Comparison of ENCODE assay signal across 9 mouse cellular contexts in genomic region chr8:106405810-106406209, GRCm38 (mm10). TPM values are rescaled to one million over a fixed set of nuclear protein-coding genes. Genes with fewer than 3 reads are reported as not detected.
DNase-seq lines count a peak whose midpoint lies in the region; ATAC-seq lines count a peak whose summit lies in the region.
"Had no signal": no experiment of that assay in that cellular context is flagged by ENCODE, and none has a peak within 500 bp of the region (broad histone marks: within the 10 kb centered on the region; RNA-seq: fewer than 3 reads in every experiment).

No protein-coding gene starts in this region.

- H3K4me3 ChIP-seq in lung, embryonic 15.5 days: no peak overlapping the region
- H3K4me3 ChIP-seq in heart, embryonic 12.5 days: no peak overlapping the region
- no peak overlapping the region for H3K4me3 ChIP-seq in forebrain, embryonic 13.5 days

- no peaks in the 10 kb centered on the region for H3K36me3 ChIP-seq in lung, embryonic 15.5 days
- no peaks in the 10 kb centered on the region for H3K36me3 ChIP-seq in heart, embryonic 12.5 days
- H3K36me3 ChIP-seq in forebrain, embryonic 13.5 days (ENCODE audit: poor library complexity, severe bottlenecking): no peaks in the 10 kb centered on the region

- peak; percentile 28 for DNase-seq in adrenal gland, adult 2 months
- no peak for DNase-seq in adrenal gland, adult 18-20 months (ENCODE audit: low spot score in 2 of 2)
- DNase-seq in lung, postnatal 25 days (ENCODE audit: low spot score): no peak
- DNase-seq in kidney, postnatal 4 days: peak; percentile 29 to 51

- H3K27ac ChIP-seq in lung, embryonic 15.5 days: 0 out of 2 replicates have a peak overlapping the region, but pooled peaks have one; percentile 24
- H3K27ac ChIP-seq in heart, embryonic 12.5 days (ENCODE audit: poor library complexity, severe bottlenecking): peak overlapping the region; percentile 53; the same call in 1 of the 2 replicates
- no peak overlapping the region for H3K27ac ChIP-seq in forebrain, embryonic 13.5 days

- no peaks in the 10 kb centered on the region for H3K9me3 ChIP-seq in lung, embryonic 15.5 days
- no peaks in the 10 kb centered on the region for H3K9me3 ChIP-seq in heart, embryonic 12.5 days (replicated peaks)
- H3K9me3 ChIP-seq in forebrain, embryonic 13.5 days (replicated peaks): no peaks in the 10 kb centered on the region

- no peaks in the 10 kb centered on the region for H3K27me3 ChIP-seq in lung, embryonic 15.5 days
- H3K27me3 ChIP-seq in heart, embryonic 12.5 days (replicated peaks): no peaks in the 10 kb centered on the region
- no peaks in the 10 kb centered on the region for H3K27me3 ChIP-seq in forebrain, embryonic 13.5 days

- ATAC-seq in lung, embryonic 15.5 days (ENCODE audit: borderline replicate concordance, extremely low read depth, low FRiP score, low TSS enrichment): no peak
- no peak for ATAC-seq in heart, embryonic 12.5 days (ENCODE audit: insufficient number of reproducible peaks, low FRiP score)
- no peak for ATAC-seq in megakaryocyte progenitor cell, adult 5-6 weeks (replicated peaks; ENCODE audit: poor library complexity)
- no peak for ATAC-seq in forebrain, embryonic 13.5 days
- ATAC-seq: forebrain, embryonic 16.5 days had no signal

- WGBS in lung, embryonic 15.5 days: 51% methylated on average over 16 of the region's 16 CpGs
- 54% methylated on average over 16 of the region's 16 CpGs for WGBS in heart, embryonic 12.5 days
- WGBS in forebrain, embryonic 13.5 days: 82% methylated on average over 16 of the region's 16 CpGs

- H3K4me1 ChIP-seq in lung, embryonic 15.5 days: 0 out of 2 replicates have a peak, but pooled peaks cover 13% of the 10 kb centered on the region
- H3K4me1 ChIP-seq in heart, embryonic 12.5 days (replicated peaks): peaks cover 25% of the 10 kb centered on the region
- H3K4me1 ChIP-seq in forebrain, embryonic 13.5 days: peaks cover 5% of the 10 kb centered on the region; the same call in 1 of the 2 replicates

- no peak overlapping the region for H3K4me2 ChIP-seq in lung, embryonic 15.5 days
- 0 out of 2 replicates have a peak overlapping the region, but pooled peaks have one; percentile 9 for H3K4me2 ChIP-seq in heart, embryonic 12.5 days
- no peak overlapping the region for H3K4me2 ChIP-seq in forebrain, embryonic 13.5 days

- H3K9ac ChIP-seq in lung, embryonic 15.5 days: no peak overlapping the region
- H3K9ac ChIP-seq in heart, embryonic 12.5 days: no peak overlapping the region
- no peak overlapping the region for H3K9ac ChIP-seq in forebrain, embryonic 13.5 days

RNA-seq across cellular contexts. Expression of gene Zfp90, which starts 9.3 kb away (rescaled TPM):
- 1 to 10 TPM; 3.1 to 6.8 TPM for total RNA-seq in adrenal gland, adult 2 months (2021)
- polyA plus RNA-seq in adrenal gland, adult 2 months (2012; rRNA removed): 0.68 and 1.2 TPM in 2 replicates
- total RNA-seq in adrenal gland, adult 18-20 months (2021): 1 to 10 TPM; 4.0 to 5.2 TPM
- 16.5 and 17.5 TPM in 2 replicates for polyA plus RNA-seq in lung, embryonic 15.5 days (2015; fragmentation: Nextera tagmentation; extraction: Ambion mirVana)
- 13.8 and 14.1 TPM in 2 replicates for polyA plus RNA-seq in heart, embryonic 12.5 days (2016; fragmentation: Nextera tagmentation; extraction: Ambion mirVana)
- 5.9 and 10.2 TPM in 2 replicates for total RNA-seq in megakaryocyte progenitor cell, adult 5-6 weeks (2015)
- total RNA-seq in megakaryocyte progenitor cell, adult 5-6 weeks (2017): 6.2 and 8.4 TPM in 2 replicates
- polyA plus RNA-seq in forebrain, embryonic 13.5 days (2015; fragmentation: Nextera tagmentation; extraction: Ambion mirVana): 41.4 and 46.0 TPM in 2 replicates

Comparison
In these comparisons a context has a peak if more than half of its experiments do, and no peak if none do; other contexts are left out.
1. DNase-seq: peak in adrenal gland, adult 2 months (single experiment) and kidney, postnatal 4 days (2 of 2); none in adrenal gland, adult 18-20 months (0 of 2) and lung, postnatal 25 days (single experiment).